Mouse (Mus musculus) bone marrow, adult 2 months (tissue): ENCODE measurements at regions not wholly inside any gene's neighbourhood (a gene's known extent, or its start where the extent isn't known, plus 50 kb on each side); places are given as distances from the start of the nearest gene placed in this dataset.

Source experiments
- CTCF ChIP-seq: fragments of 200-500 bp; IDR thresholded peaks from 2 replicates; pipeline ENCODE4 v1.5.1; 2011; ENCODE audit warnings: low read length, control low read depth; ENCODE audit not compliant: control insufficient read depth, insufficient read depth
- POLR2A ChIP-seq: fragments of 200-500 bp; IDR thresholded peaks from 2 replicates; pipeline ENCODE4 v1.6.1; 2011; ENCODE audit warnings: low read depth, mild to moderate bottlenecking, control low read depth, low read length, borderline replicate concordance; ENCODE audit not compliant: control insufficient read depth

DNA sequence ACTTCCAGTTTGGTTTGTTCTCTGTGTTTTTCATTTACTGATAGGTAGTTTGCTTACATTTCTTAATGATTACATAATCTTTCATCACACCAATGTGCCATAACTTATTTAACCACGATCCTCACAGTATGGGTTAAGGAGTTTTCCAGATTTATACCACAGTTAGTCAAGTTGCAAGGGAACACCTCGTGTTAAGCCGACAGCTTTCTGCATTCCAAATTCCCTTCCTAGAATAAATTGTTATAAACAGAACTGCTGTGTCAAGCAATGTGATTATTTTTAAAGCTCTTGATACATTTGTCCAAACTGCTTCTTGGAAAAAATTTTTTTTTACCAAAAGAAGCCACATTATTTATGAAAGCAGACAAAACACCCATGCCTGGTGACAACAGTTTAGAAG is 213.5 kb downstream of the Utp18 start:
- no peak for TF ChIP-seq CTCF
- no peak for TF ChIP-seq POLR2A
